Comparison of ENCODE assay signal across 23 mouse cellular contexts in genomic region chr11:94345926-94346325, GRCm38 (mm10). TPM values are rescaled to one million over a fixed set of nuclear protein-coding genes. Genes with fewer than 3 reads are reported as not detected.
DNase-seq lines count a peak whose midpoint lies in the region; ATAC-seq and TF ChIP-seq lines count a peak whose summit lies in the region.
"Had no signal": no experiment of that assay in that cellular context is flagged by ENCODE, and none has a peak within 500 bp of the region (broad histone marks: within the 10 kb centered on the region; RNA-seq: fewer than 3 reads in every experiment).

No protein-coding gene starts in this region.

- H3K4me2 ChIP-seq in stomach, embryonic 15.5 days = no peak overlapping the region
- no peak overlapping the region for H3K4me2 ChIP-seq in hindbrain, embryonic 13.5 days
- H3K4me2 ChIP-seq: embryonic facial prominence, embryonic 12.5 days; embryonic facial prominence, embryonic 15.5 days; forebrain, embryonic 12.5 days; forebrain, embryonic 15.5 days; heart, embryonic 13.5 days; hindbrain, embryonic 15.5 days had no signal

- TF ChIP-seq POLR2A in liver, adult 2 months (IDR thresholded peaks at IDR 0.05; ENCODE audit: extremely low read depth, insufficient read depth, low read length) = no peak
- TF ChIP-seq POLR2A in embryonic fibroblast, embryonic 13.5 days (IDR thresholded peaks at IDR 0.05; ENCODE audit: low read depth, low read length) = no peak

- no peak for TF ChIP-seq CTCF in liver, adult 2 months (IDR thresholded peaks at IDR 0.05; ENCODE audit: low read depth, low read length)
- no peak for TF ChIP-seq CTCF in embryonic fibroblast, embryonic 13.5 days (IDR thresholded peaks at IDR 0.05; ENCODE audit: borderline replicate concordance, insufficient read depth, low read length)

- H3K27ac ChIP-seq in liver, adult 2 months (replicated peaks; ENCODE audit: insufficient read depth, low read depth, low read length) = peak overlapping the region; percentile 29; the same call in 1 of the 2 replicates
- H3K27ac ChIP-seq in embryonic fibroblast, embryonic 13.5 days (ENCODE audit: insufficient read depth, low read length) = 0 out of 2 replicates have a peak overlapping the region, but pooled peaks have one; percentile 11
- H3K27ac ChIP-seq in stomach, embryonic 15.5 days = peak overlapping the region; percentile 84
- H3K27ac ChIP-seq in hindbrain, embryonic 13.5 days = no peak overlapping the region
- H3K27ac ChIP-seq: embryonic facial prominence, embryonic 12.5 days; embryonic facial prominence, embryonic 15.5 days; forebrain, embryonic 15.5 days; heart, adult 2 months; heart, embryonic 10.5 days; heart, embryonic 13.5 days; hindbrain, embryonic 15.5 days had no signal

- peaks cover 25% of the 10 kb centered on the region for H3K4me1 ChIP-seq in liver, adult 2 months (ENCODE audit: control insufficient read depth, insufficient read depth, low read length)
- peaks cover 12% of the 10 kb centered on the region for H3K4me1 ChIP-seq in embryonic fibroblast, embryonic 13.5 days (ENCODE audit: control insufficient read depth, insufficient read depth, low read length)
- peaks cover 50% of the 10 kb centered on the region for H3K4me1 ChIP-seq in stomach, embryonic 15.5 days
- peaks cover 40% of the 10 kb centered on the region for H3K4me1 ChIP-seq in hindbrain, embryonic 13.5 days (replicated peaks)

- H3K36me3 ChIP-seq in liver, adult 2 months (ENCODE audit: control insufficient read depth, insufficient read depth, low read length) = peaks cover 13% of the 10 kb centered on the region; the same call in 1 of the 2 replicates
- H3K36me3 ChIP-seq in stomach, embryonic 15.5 days = no peaks in the 10 kb centered on the region
- no peaks in the 10 kb centered on the region for H3K36me3 ChIP-seq in hindbrain, embryonic 13.5 days
- H3K36me3 ChIP-seq: forebrain, embryonic 12.5 days; forebrain, embryonic 15.5 days had no signal

- no peak for ATAC-seq in stomach, embryonic 15.5 days (ENCODE audit: insufficient read depth, low FRiP score, low read depth)
- ATAC-seq in hindbrain, embryonic 13.5 days (ENCODE audit: low FRiP score) = no peak
- no peak for ATAC-seq in inflammation-experienced regulatory T-cells, adult 6 months
- ATAC-seq: activated CD4-positive, CD25-positive, alpha-beta regulatory T cell, adult 4 months; CD4-positive, CD25-positive, alpha-beta regulatory T cell, adult 4 months; forebrain, embryonic 15.5 days had no signal

- H3K4me3 ChIP-seq in liver, adult 2 months (ENCODE audit: insufficient read depth, low read depth, low read length) = no peak overlapping the region
- H3K4me3 ChIP-seq in embryonic fibroblast, embryonic 13.5 days (ENCODE audit: insufficient read depth, low read length) = no peak overlapping the region
- H3K4me3 ChIP-seq in stomach, embryonic 15.5 days (replicated peaks) = no peak overlapping the region
- H3K4me3 ChIP-seq in hindbrain, embryonic 13.5 days = no peak overlapping the region
- H3K4me3 ChIP-seq: embryonic facial prominence, embryonic 12.5 days; embryonic facial prominence, embryonic 15.5 days; erythroblast, embryonic 14.5 days; forebrain, embryonic 12.5 days; forebrain, embryonic 15.5 days; heart, adult 2 months; heart, embryonic 10.5 days; heart, embryonic 13.5 days; hindbrain, embryonic 15.5 days had no signal

- no peak for DNase-seq in liver, adult 2 months (ENCODE audit: extremely low read depth, low read depth, low spot score)
- no peak for DNase-seq in liver
- DNase-seq: cerebellum, adult 11 months; cerebellum, adult 2 months; cerebellum, adult 9-11 months; cerebellum, postnatal 25 days; gastrocnemius, postnatal 25 days; heart, adult 2 months; heart, postnatal 14 days had no signal

- H3K9ac ChIP-seq in liver, adult 2 months (ENCODE audit: low read depth, low read length) = no peak overlapping the region
- no peak overlapping the region for H3K9ac ChIP-seq in stomach, embryonic 15.5 days
- H3K9ac ChIP-seq in hindbrain, embryonic 13.5 days = no peak overlapping the region
- H3K9ac ChIP-seq: embryonic facial prominence, embryonic 12.5 days; embryonic facial prominence, embryonic 15.5 days; forebrain, embryonic 12.5 days; forebrain, embryonic 15.5 days; heart, embryonic 13.5 days; hindbrain, embryonic 15.5 days had no signal

- WGBS in liver, adult 2 months = 91% methylated on average over 10 of the region's 10 CpGs
- 74% methylated on average over 10 of the region's 10 CpGs for WGBS in stomach, embryonic 15.5 days
- WGBS in hindbrain, embryonic 13.5 days = 81% methylated on average over 10 of the region's 10 CpGs

- no peaks in the 10 kb centered on the region for H3K9me3 ChIP-seq in stomach, embryonic 15.5 days
- H3K9me3 ChIP-seq in hindbrain, embryonic 13.5 days = no peaks in the 10 kb centered on the region
- H3K9me3 ChIP-seq: embryonic facial prominence, embryonic 12.5 days; embryonic facial prominence, embryonic 15.5 days; forebrain, embryonic 12.5 days; forebrain, embryonic 15.5 days; heart, embryonic 10.5 days; heart, embryonic 13.5 days; hindbrain, embryonic 15.5 days had no signal

- no peaks in the 10 kb centered on the region for H3K79me2 ChIP-seq in liver, adult 2 months (ENCODE audit: control insufficient read depth, insufficient read depth, low read length)

- no peaks in the 10 kb centered on the region for H3K27me3 ChIP-seq in liver, adult 2 months (ENCODE audit: control insufficient read depth, insufficient read depth, low read length)
- H3K27me3 ChIP-seq in stomach, embryonic 15.5 days (replicated peaks) = no peaks in the 10 kb centered on the region
- peaks cover 8% of the 10 kb centered on the region; the same call in 1 of the 2 replicates for H3K27me3 ChIP-seq in hindbrain, embryonic 13.5 days
- H3K27me3 ChIP-seq: embryonic facial prominence, embryonic 12.5 days; embryonic facial prominence, embryonic 15.5 days; forebrain, embryonic 12.5 days; forebrain, embryonic 15.5 days; heart, embryonic 13.5 days; hindbrain, embryonic 15.5 days had no signal

RNA-seq across cellular contexts. Expression of gene Ankrd40, which starts 18.1 kb away (rescaled TPM):
- total RNA-seq in liver, adult 2 months (2014; rRNA removed) = 28.0 and 30.0 TPM in 2 replicates
- 47.6 and 56.5 TPM in 2 replicates for polyA plus RNA-seq in liver, adult 2 months (2012; rRNA removed)
- 79.0 and 83.8 TPM in 2 replicates for polyA plus RNA-seq in embryonic fibroblast, embryonic 13.5 days (2011; ENCODE audit: insufficient read length, low read depth, missing spikeins)
- polyA plus RNA-seq in stomach, embryonic 15.5 days (2015; fragmentation: Nextera tagmentation; extraction: Ambion mirVana) = 24.2 and 27.3 TPM in 2 replicates
- polyA plus RNA-seq in hindbrain, embryonic 13.5 days (2015; fragmentation: Nextera tagmentation; extraction: Ambion mirVana) = 10.6 and 12.9 TPM in 2 replicates
- 10 to 100 TPM; 10.9 to 18.7 (median 17.1) TPM for polyA plus RNA-seq in inflammation-experienced regulatory T-cells, adult 6 months (2017; shearing (Covaris generic))

RNA-seq across cellular contexts. Expression of gene Luc7l3, which starts 24.1 kb away (rescaled TPM):
- total RNA-seq in liver, adult 2 months (2014; rRNA removed) = 17.9 and 20.1 TPM in 2 replicates
- 2.5 and 4.6 TPM in 2 replicates for polyA plus RNA-seq in liver, adult 2 months (2012; rRNA removed)
- polyA plus RNA-seq in embryonic fibroblast, embryonic 13.5 days (2011; ENCODE audit: insufficient read length, low read depth, missing spikeins) = 75.7 and 88.2 TPM in 2 replicates
- 116 TPM in 2 replicates for polyA plus RNA-seq in stomach, embryonic 15.5 days (2015; fragmentation: Nextera tagmentation; extraction: Ambion mirVana)
- polyA plus RNA-seq in hindbrain, embryonic 13.5 days (2015; fragmentation: Nextera tagmentation; extraction: Ambion mirVana) = 163 and 167 TPM in 2 replicates
- polyA plus RNA-seq in inflammation-experienced regulatory T-cells, adult 6 months (2017; shearing (Covaris generic)) = 100 to 1,000 TPM; 117 to 168 (median 166) TPM

RNA-seq across cellular contexts. Expression of gene Abcc3, which starts 46.9 kb away (rescaled TPM):
- total RNA-seq in liver, adult 2 months (2014; rRNA removed) = 180 and 280 TPM in 2 replicates
- 251 and 292 TPM in 2 replicates for polyA plus RNA-seq in liver, adult 2 months (2012; rRNA removed)
- polyA plus RNA-seq in embryonic fibroblast, embryonic 13.5 days (2011; ENCODE audit: insufficient read length, low read depth, missing spikeins) = 1.9 and 3.0 TPM in 2 replicates
- 6.6 and 7.7 TPM in 2 replicates for polyA plus RNA-seq in stomach, embryonic 15.5 days (2015; fragmentation: Nextera tagmentation; extraction: Ambion mirVana)
- 0.50 and 0.77 TPM in 2 replicates for polyA plus RNA-seq in hindbrain, embryonic 13.5 days (2015; fragmentation: Nextera tagmentation; extraction: Ambion mirVana)
- 1 to 10 TPM in 2 of 3 experiments, under 1 TPM in 1; 0.70 to 4.0 (median 1.9) TPM for polyA plus RNA-seq in inflammation-experienced regulatory T-cells, adult 6 months (2017; shearing (Covaris generic))

Comparison
In these comparisons a context has a peak if more than half of its experiments do, and no peak if none do; other contexts are left out.
1. RNA of gene Luc7l3, which starts 24.1 kb away (polyA plus RNA-seq): 163 to 167 TPM in hindbrain, embryonic 13.5 days, 117 to 168 TPM in inflammation-experienced regulatory T-cells, adult 6 months, 116 TPM in stomach, embryonic 15.5 days and 75.7 to 88.2 TPM in embryonic fibroblast, embryonic 13.5 days; 2.5 to 4.6 TPM in liver, adult 2 months; every median in the first group is over 10 times any median in the second.
2. RNA of gene Abcc3, which starts 46.9 kb away (polyA plus RNA-seq): 251 to 292 TPM in liver, adult 2 months; 6.6 to 7.7 TPM in stomach, embryonic 15.5 days, 0.70 to 4.0 TPM in inflammation-experienced regulatory T-cells, adult 6 months, 1.9 to 3.0 TPM in embryonic fibroblast, embryonic 13.5 days and 0.50 to 0.77 TPM in hindbrain, embryonic 13.5 days; every median in the first group is over 10 times any median in the second.